Mouse (Mus musculus) embryo, embryonic 11.5 days (tissue): ENCODE data around the gene Ptprcap.

Source experiments
- DNase-seq: peaks from one replicate; pipeline ENCODE4 v3.0.0-alpha.2; 2012; ENCODE audit warnings: low read depth, low spot score

The Ptprcap gene

DNA sequence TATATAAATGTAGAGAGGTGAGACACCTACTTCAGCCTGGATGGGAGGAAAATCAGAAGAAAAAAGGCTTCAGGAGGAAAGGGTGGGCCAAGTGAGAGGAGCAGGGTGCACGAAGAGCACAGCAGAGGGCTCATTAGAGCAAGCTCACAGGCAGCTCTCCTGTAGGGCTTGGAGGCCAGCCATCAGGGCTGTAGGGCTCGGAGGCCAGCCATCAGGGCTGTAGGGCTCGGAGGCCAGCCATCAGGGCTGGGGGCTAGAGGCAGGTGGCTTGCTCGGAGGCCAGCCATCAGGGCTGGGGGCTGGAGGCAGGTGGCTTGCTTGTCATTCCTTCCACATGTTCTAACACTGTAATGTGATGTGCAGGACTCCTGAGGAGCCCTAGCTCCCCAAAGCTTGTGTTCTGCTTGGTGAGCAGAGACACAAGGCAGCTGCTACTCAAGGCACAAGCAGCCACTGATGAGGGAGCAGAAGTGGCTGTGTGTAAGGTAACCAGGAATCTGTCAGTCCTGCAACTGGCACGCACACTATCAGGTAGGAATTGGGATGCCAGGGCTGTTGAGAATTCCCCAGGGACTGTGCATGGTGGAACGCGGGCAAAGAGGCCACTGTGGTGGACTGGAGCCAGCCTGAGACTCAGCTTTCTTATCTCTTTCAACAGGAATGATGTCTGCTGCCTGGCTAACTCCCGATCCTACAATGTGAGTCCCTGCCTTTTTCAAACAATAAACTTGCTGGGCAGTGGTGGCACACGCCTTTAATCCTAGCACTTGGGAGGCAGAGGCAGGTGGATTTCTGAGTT is 13.5 kb downstream of the Ptprcap start:
- no peak for DNase-seq

DNA sequence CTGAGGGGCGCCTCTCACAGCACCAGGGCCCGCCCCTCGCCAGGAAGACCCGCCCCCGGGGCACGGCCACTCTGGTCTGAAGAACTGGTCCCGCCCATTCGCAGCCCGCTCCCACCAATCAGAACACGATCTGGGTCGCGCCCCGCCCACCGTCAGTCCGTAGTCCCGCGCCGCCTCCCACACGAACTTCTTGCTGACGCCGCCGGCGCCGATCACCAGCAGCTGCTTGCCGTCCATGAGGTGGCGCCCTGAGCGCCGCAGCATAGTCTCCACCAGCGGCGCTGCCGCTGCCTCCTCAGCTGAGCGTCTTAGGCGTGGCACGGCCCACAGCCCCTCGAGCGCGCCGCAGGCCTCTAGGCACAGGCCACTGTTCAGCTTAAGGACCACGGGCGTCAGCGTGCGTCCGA is 16.0 kb downstream of the Ptprcap start:
- peak; percentile 98 for DNase-seq

DNA sequence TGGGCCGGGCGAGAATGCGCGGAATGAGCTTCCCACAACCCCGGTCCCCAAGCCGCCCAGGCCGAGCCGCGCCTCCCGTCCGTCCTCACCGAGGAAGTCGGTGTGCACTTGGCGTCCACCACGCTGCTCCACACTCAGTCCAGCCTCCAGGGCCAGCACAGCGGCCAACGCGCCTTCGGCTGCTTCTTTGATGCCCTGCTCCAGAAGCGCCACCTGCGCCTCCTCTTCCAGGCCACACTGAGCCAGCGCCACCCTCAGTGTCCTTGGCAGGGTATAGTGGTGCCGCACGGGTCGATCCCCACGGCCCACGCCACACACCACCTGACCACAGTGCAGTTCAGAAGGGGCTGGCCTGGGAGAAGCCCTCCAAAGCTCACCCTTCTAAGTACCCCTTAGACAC is 16.4 kb downstream of the Ptprcap start:
- no peak for DNase-seq

DNA sequence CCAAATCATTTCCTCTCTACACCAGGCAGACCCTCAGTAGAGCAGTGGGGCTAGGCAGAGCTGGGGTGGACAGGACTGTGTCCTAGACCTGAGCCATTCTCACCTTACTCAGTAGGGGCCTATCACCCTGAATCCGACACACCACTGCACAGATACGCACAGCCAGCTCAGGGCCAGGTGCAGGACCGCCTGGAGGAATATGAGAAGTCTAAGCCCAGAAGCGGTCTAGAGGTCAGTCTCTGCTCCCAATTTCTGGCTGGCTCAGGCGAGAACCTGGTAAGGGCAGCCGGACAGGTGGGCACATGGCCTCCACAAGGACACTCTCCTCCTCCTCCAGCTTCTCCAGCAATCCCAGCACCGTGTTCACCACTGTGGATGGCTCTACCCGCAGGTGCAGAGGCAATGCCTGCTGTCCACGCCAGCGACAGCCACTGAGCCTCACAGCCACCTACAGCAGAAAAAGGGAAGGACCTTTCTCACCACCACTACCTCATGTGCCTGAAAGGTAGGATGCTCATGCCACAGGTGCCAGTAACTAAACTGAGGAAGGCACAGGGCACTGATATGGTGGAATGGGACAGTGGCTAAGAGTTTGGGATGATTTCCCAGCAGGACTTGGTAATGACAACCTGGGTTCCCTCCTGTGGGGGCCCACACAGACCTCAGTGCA is 17.5 kb downstream of the Ptprcap start:
- no peak for DNase-seq

DNA sequence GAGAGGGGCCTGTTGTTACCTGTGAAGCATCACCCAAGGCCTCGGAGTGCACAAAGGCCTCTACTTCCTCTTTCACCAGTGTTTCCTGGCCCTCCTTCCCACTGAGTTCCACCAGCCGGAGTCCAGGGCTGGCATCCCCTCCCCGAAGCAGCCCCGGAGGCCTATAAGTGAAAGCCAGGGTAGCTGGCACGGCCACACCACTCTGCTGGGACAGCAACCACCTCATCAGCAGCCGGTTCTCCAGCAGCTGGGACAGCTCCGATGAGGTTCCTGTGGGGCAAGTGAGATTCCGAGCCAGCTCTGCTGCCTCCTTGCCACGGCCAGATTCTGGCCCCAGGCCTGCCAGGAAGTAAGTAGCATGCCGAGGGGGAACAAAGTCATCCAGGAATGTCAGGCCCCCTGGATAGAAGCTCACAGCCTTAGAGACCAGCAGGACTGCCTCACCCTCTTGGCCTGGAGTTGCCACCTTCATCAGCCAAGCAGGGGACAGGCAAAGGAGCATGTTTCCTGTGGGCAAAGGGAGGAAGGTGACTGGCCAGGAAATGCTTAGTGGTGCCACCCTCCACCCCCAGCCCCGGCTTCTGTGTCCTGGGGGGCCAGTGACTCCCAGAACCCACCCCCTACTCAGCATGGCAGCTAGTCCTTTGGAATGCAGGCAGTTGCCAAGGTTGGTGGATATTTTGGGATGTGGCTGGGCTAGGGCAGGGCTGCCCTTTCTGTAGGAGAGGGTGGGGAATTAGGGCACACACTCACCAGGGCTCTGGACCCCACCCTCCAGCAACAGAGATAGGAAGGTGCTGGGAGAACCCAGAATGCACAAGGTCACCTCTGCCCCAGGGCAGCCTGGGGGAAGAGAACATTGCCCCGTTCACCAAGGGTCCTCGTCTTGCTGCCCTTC is 18.2 kb downstream of the Ptprcap start:
- DNase-seq: no peak

DNA sequence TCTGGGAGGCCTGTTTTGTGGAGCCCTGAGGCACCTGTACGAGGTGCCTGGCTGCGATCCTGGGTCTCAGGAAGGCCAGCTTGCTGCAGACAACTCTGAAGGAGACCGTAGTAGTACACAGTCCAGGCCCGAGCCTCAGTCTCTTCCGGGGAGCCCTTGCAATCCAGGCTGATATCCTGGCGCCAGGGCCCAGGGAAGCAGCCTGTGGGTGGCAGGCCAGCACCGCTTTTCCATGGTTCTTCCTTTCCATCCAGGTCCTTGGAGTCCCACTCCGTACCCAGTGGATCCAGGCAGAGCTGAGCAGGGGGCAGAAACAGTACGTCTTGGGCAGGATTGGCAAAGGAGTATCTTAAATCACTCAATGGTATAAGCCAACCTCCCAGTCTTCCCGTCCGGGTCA is 19.5 kb downstream of the Ptprcap start:
- no peak for DNase-seq

DNA sequence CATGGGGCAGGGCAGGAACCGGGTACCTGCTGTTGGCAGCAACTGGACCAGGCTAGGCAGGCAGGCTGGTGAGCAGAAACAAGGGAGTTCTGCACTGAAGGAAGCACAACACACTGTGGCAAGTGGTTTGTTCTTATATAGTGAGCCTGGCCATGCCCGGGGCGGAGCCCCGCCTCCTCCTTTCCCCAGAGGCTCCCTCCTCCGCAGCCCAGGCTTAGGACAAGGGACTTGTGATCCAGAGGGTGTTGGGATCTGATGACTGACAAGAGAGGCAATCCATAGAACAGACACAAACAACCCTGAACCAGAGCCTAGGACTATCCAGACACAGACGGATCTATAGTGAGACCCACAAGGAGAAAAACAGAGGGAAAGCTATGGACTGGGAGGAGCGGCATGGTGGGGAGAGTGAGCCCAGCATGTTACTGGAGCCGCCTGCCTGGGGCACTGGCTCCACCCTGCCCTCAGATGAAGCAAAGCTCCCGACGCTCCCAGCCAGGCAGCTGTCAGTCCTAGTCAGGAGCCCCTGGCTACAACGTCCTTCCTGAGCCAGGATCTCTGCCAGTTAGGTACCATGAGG is 22.1 kb downstream of the Ptprcap start, which contains the start of gene Carns1:
TSS of gene Carns1 (minus strand) at position 112 of the 580 bp plus-strand sequence.
- no peak for DNase-seq

- no peak for DNase-seq
Measured at GRCm38 (mm10) chr19:4180411-4180810, 27.0 kb downstream of the Ptprcap start.

GRCm38 (mm10) chr19:4181892-4182291 is 28.5 kb downstream of the Ptprcap start:
- no peak for DNase-seq

DNA sequence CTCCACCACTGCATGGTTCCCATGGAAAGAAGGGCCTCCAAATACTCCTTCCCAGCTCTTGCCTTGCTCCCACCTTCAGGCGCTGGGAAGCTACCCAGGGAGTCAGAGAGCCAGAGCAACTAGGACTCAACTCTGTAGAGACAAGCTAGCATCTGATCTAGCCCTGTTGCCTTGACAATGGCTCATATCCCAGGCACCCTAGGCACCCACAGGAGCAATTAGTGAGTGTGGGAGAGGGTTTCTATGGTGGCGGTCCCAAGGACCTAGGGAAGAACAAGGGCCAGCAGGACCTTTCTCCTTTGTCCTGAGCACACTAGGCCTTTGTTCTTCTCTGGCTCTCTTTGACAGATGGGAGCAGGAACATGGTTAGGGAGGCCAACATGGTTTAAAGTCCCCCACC is 30.3 kb downstream of the Ptprcap start:
- no peak for DNase-seq

- no peak for DNase-seq
Measured at GRCm38 (mm10) chr19:4184976-4185975, 31.9 kb downstream of the Ptprcap start.

DNA sequence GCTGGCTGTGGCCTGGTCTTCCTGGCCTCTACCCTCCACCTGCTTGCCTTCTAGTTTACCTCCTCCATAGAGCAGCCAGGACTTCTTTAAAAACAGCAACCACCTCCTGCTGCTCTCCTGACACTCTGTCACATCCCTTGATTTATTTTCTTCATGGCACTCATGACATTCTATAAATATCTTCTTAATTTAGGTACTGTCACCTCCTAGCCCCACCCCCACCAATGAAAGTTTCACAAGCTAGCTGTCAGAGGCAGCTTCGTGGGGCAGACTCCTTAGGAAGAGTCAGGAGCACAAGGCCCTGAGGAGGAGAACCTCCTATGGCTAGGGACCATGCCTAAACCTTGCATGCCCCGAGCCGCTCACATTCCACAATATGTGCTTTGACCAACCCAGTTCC is 33.9 kb downstream of the Ptprcap start:
- DNase-seq: no peak

DNA sequence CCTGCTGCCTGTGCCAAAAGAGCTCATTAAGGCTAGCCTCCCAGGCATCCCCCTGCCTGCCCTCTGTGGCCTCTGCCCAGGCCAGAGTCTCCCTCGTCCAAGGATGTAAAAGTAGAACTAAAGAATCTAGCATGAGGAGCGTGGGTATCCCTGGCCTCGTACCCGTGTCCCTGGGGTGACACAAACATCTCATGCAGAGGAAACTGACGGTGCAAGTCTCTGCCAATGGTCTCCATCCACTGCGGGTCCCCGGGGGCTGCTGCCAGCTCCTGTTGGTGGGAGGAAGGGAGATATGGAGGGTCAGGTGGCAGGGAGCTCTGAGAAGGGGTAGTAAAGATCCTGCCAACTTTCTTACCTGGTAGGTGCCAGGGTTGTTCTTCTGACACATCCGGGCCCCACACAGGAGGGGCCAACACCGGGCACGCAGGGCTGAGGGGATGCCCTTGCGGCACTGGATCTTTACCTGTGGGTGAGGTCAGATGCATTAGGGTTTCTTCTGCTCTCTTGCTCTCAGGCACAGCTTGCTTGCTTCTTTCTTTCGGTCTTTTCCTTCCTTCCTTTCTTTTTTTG is 35.7 kb downstream of the Ptprcap start:
- DNase-seq: no peak

DNA sequence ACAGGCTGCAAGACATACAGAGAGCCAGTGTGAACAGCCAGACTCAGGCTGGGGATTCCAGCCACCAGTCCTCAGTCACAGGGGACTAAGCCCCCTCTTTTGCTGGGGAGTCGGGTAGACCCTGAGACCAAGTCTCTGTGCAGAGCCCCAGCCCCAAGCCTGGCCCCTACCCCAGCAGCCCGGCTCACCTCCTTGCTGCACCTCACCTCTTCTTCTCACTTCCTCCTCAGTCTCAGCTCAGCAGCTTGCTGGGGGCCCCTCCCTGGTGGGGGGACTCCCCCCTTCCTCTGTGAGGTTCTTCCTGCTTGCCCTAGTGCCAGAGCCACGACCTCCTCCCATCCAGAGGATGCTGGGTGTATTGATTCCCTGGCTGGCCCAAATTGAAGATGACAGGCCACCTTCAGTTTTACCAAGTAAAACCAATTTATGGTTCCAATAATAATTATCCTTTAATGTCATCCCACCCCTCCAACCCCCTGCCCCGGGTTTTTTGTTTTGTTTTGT is 37.5 kb downstream of the Ptprcap start, which contains the start of gene Tbc1d10c:
TSS of gene Tbc1d10c (minus strand) at position 454 of the 504 bp plus-strand sequence.
- DNase-seq: no peak

GRCm38 (mm10) chr19:4191528-4192250 is 38.3 kb downstream of the Ptprcap start, which contains the start of gene Ppp1ca:
TSS of gene Ppp1ca (plus strand) at chr19:4192065.
- peak; percentile 94 for DNase-seq

- DNase-seq: no peak
Measured at GRCm38 (mm10) chr19:4192251-4192985, 39.0 kb downstream of the Ptprcap start.

DNA sequence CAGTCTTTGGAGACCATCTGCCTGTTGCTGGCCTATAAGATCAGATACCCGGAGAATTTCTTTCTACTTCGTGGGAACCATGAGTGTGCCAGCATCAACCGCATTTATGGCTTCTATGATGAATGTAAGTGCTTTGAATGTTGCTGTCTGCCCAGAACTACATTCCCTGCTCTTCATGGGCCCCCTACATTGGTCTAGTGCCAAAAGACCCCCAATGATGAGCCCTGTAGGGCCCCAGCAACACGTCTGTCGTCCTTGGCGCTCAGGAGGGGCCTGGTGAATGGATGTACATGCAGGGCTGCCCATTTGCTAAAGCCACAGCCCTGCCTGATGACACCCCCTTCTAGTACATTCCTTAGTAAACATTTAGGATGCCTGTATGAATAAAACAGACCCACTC is 39.7 kb downstream of the Ptprcap start:
- DNase-seq: no peak

DNA sequence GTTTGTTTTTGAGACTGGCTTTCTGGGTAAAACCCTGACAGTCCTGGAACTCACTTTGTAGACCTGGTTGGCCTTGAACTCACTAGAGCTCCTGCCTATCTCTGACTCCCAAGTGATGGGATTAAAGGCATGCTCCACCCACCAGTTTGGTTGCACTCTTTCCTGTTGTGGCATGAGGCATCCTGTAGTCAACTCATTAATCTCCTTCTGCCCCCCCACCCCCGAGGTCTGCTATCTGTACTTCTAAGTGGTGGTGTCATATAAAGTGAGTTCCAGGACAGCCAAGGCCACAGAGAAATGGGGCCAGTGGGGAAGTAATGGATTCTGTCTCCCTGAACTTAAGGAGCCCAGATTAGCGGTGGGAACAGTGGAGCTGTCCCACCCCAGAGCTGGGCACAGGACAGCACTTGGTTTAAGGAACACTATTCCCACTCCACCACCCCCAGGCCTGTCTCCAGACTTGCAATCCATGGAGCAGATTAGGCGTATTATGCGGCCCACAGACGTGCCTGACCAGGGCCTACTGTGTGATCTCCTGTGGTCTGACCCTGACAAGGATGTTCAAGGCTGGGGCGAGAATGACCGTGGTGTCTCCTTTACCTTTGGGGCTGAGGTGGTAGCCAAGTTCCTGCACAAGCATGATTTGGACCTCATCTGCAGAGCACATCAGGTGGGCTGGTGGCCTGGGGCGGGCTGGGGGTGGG is 40.8 kb downstream of the Ptprcap start:
- DNase-seq: no peak
